Mouse (Mus musculus) CH12.LX (cell line): ENCODE results near the gene Arap2.

Source experiments
- IRF4 ChIP-seq: IDR thresholded peaks from 2 replicates; pipeline ENCODE4 v1.6.1; 2014; ENCODE audit warnings: low read depth, mild to moderate bottlenecking, inconsistent platforms, low read length, improper control_type of control experiment
- ZC3H11A ChIP-seq: IDR thresholded peaks from 2 replicates; pipeline ENCODE4 v1.6.1; 2012; ENCODE audit warnings: low read depth, mild to moderate bottlenecking, inconsistent platforms, low read length, improper control_type of control experiment

- TF ChIP-seq IRF4: no peak
- TF ChIP-seq ZC3H11A: no peak
Observed at GRCm38 (mm10) chr5:62777804-62778203, 11.8 kb upstream of the Arap2 start.
